Mouse (Mus musculus): ENCODE results near the gene Eepd1. TPM values are rescaled to one million over a fixed set of nuclear protein-coding genes. Genes with fewer than 3 reads are reported as not detected.

Eepd1 gene
- polyA plus RNA-seq, 2 experiments, result 2.3 to 4.4 TPM

- TF ChIP-seq CTCF (IDR thresholded peaks at IDR 0.05; ENCODE audit: low read depth), result no peak
- no peak for TF ChIP-seq EP300 (IDR thresholded peaks at IDR 0.05; ENCODE audit: low read depth)
- Histone ChIP-seq H3K27ac (no peak overlapping the region), H3K36me3 (replicated peaks; ENCODE audit: control insufficient read depth, insufficient read depth, low read depth) (no peaks in the 10 kb centered on the region), H3K4me2 (ENCODE audit: low read depth) (no peak overlapping the region), H3K4me1 (replicated peaks; ENCODE audit: control insufficient read depth in 2 of 2, insufficient read depth in 2 of 2, low read length in 1 of 2) (peaks cover 0 to 2% of the 10 kb centered on the region in 2 experiments; a peak in 1 of 4 replicates), H3K9me3 (ENCODE audit: control insufficient read depth, low read length) (no peaks in the 10 kb centered on the region), H3K9ac (replicated peaks) (no peak overlapping the region), H3K4me3 (ENCODE audit: insufficient read depth in 1 of 2, low read depth in 2 of 2, low read length in 2 of 2) (no peak overlapping the region), H3K27me3 (ENCODE audit: control insufficient read depth, insufficient read depth, low read length) (no peaks in the 10 kb centered on the region)
- DNase-seq (ENCODE audit: low read depth in 3 of 3, low spot score in 3 of 3), result no peak
- WGBS (ENCODE audit: insufficient replicate concordance), result 67% methylated on average over 9 of the region's 9 CpGs
- ATAC-seq (ENCODE audit: insufficient read depth), result no peak
These were observed 7.2 kb downstream of the Eepd1 start for GRCm38 (mm10) chr9:25488581-25488980.

DNA sequence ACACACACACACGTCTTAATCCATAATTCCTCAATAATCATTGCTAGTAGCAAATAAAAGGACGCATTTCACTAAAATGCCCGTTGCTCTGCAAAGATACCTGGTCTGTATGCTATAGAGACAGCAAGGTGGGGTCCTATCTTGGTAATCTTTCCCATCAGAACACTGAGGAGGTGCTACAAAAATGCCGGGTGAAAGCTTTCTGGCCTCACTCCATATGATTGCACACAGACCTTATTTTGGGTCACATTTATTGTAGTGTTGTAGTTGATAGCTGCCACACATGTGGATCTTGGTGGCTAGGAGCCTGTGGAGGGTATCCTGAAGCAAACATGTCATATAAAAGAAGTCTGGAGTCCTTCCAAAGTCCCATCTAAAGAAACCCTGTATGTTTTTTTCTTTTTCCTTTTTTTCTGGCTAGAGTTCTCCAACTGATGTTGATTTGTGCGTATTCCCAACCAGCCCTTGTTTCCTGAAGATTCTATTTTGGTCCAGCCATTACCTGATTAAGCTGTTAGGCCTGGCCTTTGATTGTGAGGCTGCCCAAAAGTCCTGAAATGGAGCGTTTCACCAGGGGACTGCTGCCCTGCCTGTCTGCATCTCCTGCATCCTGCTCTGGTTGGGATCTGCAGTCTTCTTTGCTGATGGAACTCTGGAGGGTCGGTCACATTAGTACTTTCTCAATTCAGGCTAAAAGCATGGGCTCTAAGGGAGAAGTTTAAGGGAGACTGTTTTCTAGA lies 8.0 kb downstream of the Eepd1 start:
- WGBS (ENCODE audit: insufficient replicate concordance), result 51% methylated on average over 7 of the region's 7 CpGs
- Histone ChIP-seq H3K27ac (no peak overlapping the region), H3K9me3 (ENCODE audit: control insufficient read depth, low read length) (no peaks in the 10 kb centered on the region), H3K4me3 (ENCODE audit: insufficient read depth in 1 of 2, low read depth in 2 of 2, low read length in 2 of 2) (no peak overlapping the region), H3K27me3 (ENCODE audit: control insufficient read depth, insufficient read depth, low read length) (no peaks in the 10 kb centered on the region), H3K9ac (replicated peaks) (no peak overlapping the region), H3K4me2 (ENCODE audit: low read depth) (no peak overlapping the region), H3K36me3 (replicated peaks; ENCODE audit: control insufficient read depth, insufficient read depth, low read depth) (no peaks in the 10 kb centered on the region), H3K4me1 (replicated peaks; ENCODE audit: control insufficient read depth in 2 of 2, insufficient read depth in 2 of 2, low read length in 1 of 2) (peaks cover 0 to 2% of the 10 kb centered on the region in 2 experiments; a peak in 1 of 4 replicates)
- DNase-seq (ENCODE audit: low read depth in 3 of 3, low spot score in 3 of 3) (no peak), ATAC-seq (ENCODE audit: insufficient read depth) (no peak)
- TF ChIP-seq CTCF (IDR thresholded peaks at IDR 0.05; ENCODE audit: low read depth), result no peak
- no peak for TF ChIP-seq EP300 (IDR thresholded peaks at IDR 0.05; ENCODE audit: low read depth)

- 59% methylated on average over 13 of the region's 13 CpGs for WGBS (ENCODE audit: insufficient replicate concordance)
- ATAC-seq (ENCODE audit: insufficient read depth) (no peak), DNase-seq (ENCODE audit: low read depth in 3 of 3, low spot score in 3 of 3) (no peak)
These were observed 9.2 kb downstream of the Eepd1 start for GRCm38 (mm10) chr9:25490278-25491145.

DNA sequence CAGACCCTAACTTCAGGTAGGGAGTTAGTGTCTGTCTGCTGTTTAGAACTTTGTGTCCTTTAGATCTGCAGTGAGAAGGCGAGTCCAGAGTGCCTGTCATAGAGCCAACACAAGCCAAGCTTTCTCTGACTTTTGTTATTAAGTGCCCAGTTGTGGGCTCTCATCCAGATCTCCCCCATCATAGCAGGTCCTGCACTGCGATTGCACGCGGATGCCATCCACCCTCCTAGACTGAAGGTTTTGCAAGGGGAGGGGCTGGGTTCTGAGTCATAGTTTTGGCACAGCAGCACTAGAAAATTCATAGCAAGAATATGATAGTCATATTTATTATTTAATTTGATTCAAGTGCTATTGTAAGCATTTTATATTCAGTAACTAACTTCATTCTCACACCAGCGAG lies 12.6 kb downstream of the Eepd1 start:
- H3K9ac ChIP-seq (replicated peaks), result no peak overlapping the region
- 71% methylated on average over 5 of the region's 5 CpGs for WGBS (ENCODE audit: insufficient replicate concordance)
- TF ChIP-seq CTCF (IDR thresholded peaks at IDR 0.05; ENCODE audit: low read depth) (no peak), EP300 (IDR thresholded peaks at IDR 0.05; ENCODE audit: low read depth) (no peak)
- no peak overlapping the region for H3K4me3 ChIP-seq (ENCODE audit: insufficient read depth in 1 of 2, low read depth in 2 of 2, low read length in 2 of 2)
- no peaks in the 10 kb centered on the region for H3K27me3 ChIP-seq (ENCODE audit: control insufficient read depth, insufficient read depth, low read length)
- no peak overlapping the region for H3K4me2 ChIP-seq (ENCODE audit: low read depth)
- H3K9me3 ChIP-seq (ENCODE audit: control insufficient read depth, low read length), result no peaks in the 10 kb centered on the region
- no peaks in the 10 kb centered on the region for H3K36me3 ChIP-seq (replicated peaks; ENCODE audit: control insufficient read depth, insufficient read depth, low read depth)
- no peak overlapping the region for H3K27ac ChIP-seq
- ATAC-seq (ENCODE audit: insufficient read depth), result no peak
- H3K4me1 ChIP-seq (replicated peaks; ENCODE audit: control insufficient read depth in 2 of 2, insufficient read depth in 2 of 2, low read length in 1 of 2), result peaks cover 0 to 2% of the 10 kb centered on the region in 2 experiments; a peak in 1 of 4 replicates
- DNase-seq (ENCODE audit: low read depth in 3 of 3, low spot score in 3 of 3), result no peak

More at GRCm38 (mm10) chr9:25490278-25491145, 9.2 kb downstream of the Eepd1 start:
- TF ChIP-seq EP300 (IDR thresholded peaks at IDR 0.05; ENCODE audit: low read depth) (no peak), CTCF (IDR thresholded peaks at IDR 0.05; ENCODE audit: low read depth) (no peak)
- Histone ChIP-seq H3K9ac (replicated peaks) (no peak overlapping the region), H3K36me3 (replicated peaks; ENCODE audit: control insufficient read depth, insufficient read depth, low read depth) (no peaks in the 10 kb centered on the region), H3K9me3 (ENCODE audit: control insufficient read depth, low read length) (no peaks in the 10 kb centered on the region), H3K4me3 (ENCODE audit: insufficient read depth in 1 of 2, low read depth in 2 of 2, low read length in 2 of 2) (no peak overlapping the region), H3K4me2 (ENCODE audit: low read depth) (no peak overlapping the region), H3K4me1 (replicated peaks; ENCODE audit: control insufficient read depth in 2 of 2, insufficient read depth in 2 of 2, low read length in 1 of 2) (no peaks in the 10 kb centered on the region; a peak in 1 of 4 replicates), H3K27me3 (ENCODE audit: control insufficient read depth, insufficient read depth, low read length) (no peaks in the 10 kb centered on the region), H3K27ac (no peak overlapping the region)

GRCm38 (mm10) chr9:25495601-25496000 lies 14.3 kb downstream of the Eepd1 start:
- no peak overlapping the region for H3K27ac ChIP-seq
- no peak overlapping the region for H3K4me2 ChIP-seq (ENCODE audit: low read depth)
- H3K4me3 ChIP-seq (ENCODE audit: insufficient read depth in 1 of 2, low read depth in 2 of 2, low read length in 2 of 2), result no peak overlapping the region
- H3K4me1 ChIP-seq (replicated peaks; ENCODE audit: control insufficient read depth in 2 of 2, insufficient read depth in 2 of 2, low read length in 1 of 2), result peaks cover 0 to 2% of the 10 kb centered on the region in 2 experiments; a peak in 1 of 4 replicates
- H3K9ac ChIP-seq (replicated peaks), result no peak overlapping the region
- DNase-seq (ENCODE audit: low read depth in 3 of 3, low spot score in 3 of 3) (no peak), ATAC-seq (ENCODE audit: insufficient read depth) (no peak)
- H3K36me3 ChIP-seq (replicated peaks; ENCODE audit: control insufficient read depth, insufficient read depth, low read depth), result no peaks in the 10 kb centered on the region
- WGBS (ENCODE audit: insufficient replicate concordance), result 71% methylated on average over 10 of the region's 10 CpGs
- TF ChIP-seq EP300 (IDR thresholded peaks at IDR 0.05; ENCODE audit: low read depth) (no peak), CTCF (IDR thresholded peaks at IDR 0.05; ENCODE audit: low read depth) (no peak)
- H3K9me3 ChIP-seq (ENCODE audit: control insufficient read depth, low read length), result no peaks in the 10 kb centered on the region
- no peaks in the 10 kb centered on the region for H3K27me3 ChIP-seq (ENCODE audit: control insufficient read depth, insufficient read depth, low read length)
